Mouse (Mus musculus) gastrocnemius, postnatal 4 days (tissue): ENCODE results near the gene Fcer1g. TPM values are rescaled to one million over a fixed set of nuclear protein-coding genes. Genes with fewer than 3 reads are reported as not detected.

Experiments used
- DNase-seq, 2 experiments: peaks; one replicate each; pipeline ENCODE4 v3.0.0; 2021 to 2022; ENCODE audit warnings: low spot score in 2 of 2, mixed read lengths in 2 of 2
- total RNA-seq, 2 experiments: library from RNA; stranded (reverse); gene quantifications; 2 replicates each; pipeline ENCODE4 v1.2.3; 2021

Gene Fcer1g
- total RNA-seq, 2 experiments from 2014 or later: 18.7 to 28.7 TPM

- DNase-seq: peak in 1 of 2 experiments; percentile 31
These were observed 12.6 kb downstream of the Fcer1g start for GRCm38 (mm10) chr1:171221281-171222193.

GRCm38 (mm10) chr1:171220871-171221270 is 13.3 kb downstream of the Fcer1g start:
- peak; percentile 63 to 83 for DNase-seq

- no peak for DNase-seq
These were observed 17.8 kb downstream of the Fcer1g start for GRCm38 (mm10) chr1:171216241-171216955.

GRCm38 (mm10) chr1:171213801-171214496 is 20.2 kb downstream of the Fcer1g start, which contains the start of gene Nr1i3:
TSS of gene Nr1i3 (plus strand) at chr1:171213970.
- DNase-seq: no peak

DNA sequence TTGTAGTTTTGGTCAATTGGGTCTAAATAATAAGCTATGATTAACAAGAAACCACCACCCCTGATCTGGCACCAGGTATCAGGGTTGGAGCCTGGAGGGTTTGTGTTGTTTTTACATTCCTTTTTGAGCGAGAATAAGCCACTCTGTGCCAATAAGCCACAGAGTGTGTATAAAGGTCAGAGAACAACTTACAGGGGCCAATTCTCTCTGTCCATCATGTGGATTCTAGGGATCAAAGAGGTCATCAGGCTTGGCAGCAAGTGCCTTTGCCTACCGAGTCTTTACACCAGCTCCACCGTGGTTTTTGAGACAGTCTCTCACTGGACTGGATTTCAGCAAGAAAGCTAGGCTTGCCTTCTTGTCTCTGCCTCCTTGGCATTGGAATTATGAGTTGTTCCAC is 21.3 kb downstream of the Fcer1g start:
- no peak for DNase-seq

- DNase-seq: no peak
These were observed 24.8 kb downstream of the Fcer1g start for GRCm38 (mm10) chr1:171209409-171209808.

GRCm38 (mm10) chr1:171205704-171206493 is 28.3 kb downstream of the Fcer1g start:
- DNase-seq: no peak

- DNase-seq: no peak
These were observed 29.9 kb downstream of the Fcer1g start for GRCm38 (mm10) chr1:171204249-171204644.

DNA sequence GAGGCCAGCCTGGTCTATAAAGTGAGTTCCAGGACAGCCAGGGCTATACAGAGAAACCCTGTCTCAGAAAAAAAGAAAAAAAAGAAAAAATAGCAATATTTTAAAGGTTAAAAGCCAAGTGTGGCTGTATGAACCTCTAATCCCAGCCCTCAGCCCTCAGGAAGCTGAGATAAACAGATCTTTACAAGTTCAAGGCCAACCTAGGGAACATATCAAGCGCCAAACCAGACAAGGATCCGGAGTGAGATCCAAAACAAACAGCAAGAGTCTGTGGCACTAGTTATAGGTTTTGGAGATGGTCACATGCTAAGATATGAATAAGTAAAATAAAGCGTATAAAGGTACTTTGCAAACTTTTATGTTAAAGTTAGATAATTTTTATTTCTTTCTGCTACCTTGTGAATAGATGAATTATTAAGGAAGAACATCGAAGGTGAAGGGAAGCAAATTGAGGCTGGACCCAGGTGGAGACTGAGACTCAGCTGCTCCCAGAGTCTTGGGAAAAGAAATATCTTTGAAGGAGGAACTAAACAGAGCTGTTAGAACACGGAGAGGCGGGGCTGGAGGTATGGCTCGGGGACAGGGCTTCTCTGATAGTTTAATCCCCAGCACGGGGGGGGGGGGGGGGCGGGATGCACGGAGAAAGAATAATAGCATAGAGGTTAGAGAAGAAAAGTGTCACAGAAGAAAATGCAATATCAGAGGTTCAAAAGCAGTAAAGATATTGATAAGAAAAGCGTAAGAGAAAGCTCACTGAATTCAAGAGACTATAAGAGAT is 30.5 kb downstream of the Fcer1g start:
- DNase-seq: no peak

- DNase-seq: no peak
These were observed 33.4 kb downstream of the Fcer1g start for GRCm38 (mm10) chr1:171200769-171201168.

DNA sequence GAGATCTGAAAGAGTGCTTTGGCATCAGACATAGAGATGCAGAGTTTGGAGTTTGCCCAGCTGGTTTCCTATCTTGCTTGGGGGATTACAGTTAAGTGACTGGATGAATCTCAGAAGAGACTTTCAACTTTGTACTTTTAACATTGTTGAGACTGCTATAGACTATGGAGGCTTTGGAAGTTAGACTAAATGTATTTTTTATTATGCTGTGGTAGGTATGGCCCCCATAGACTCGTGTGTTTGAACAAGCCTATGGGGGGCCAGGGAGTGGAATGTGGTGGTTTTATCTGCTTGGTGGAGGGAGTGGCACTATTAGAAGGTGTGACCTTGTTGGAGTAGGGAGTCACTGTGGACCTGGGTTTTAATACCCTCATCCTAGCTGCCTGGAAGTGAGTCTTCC is 34.6 kb downstream of the Fcer1g start:
- no peak for DNase-seq

GRCm38 (mm10) chr1:171195887-171196397 is 38.2 kb downstream of the Fcer1g start, which contains the start of gene Pcp4l1:
TSS of gene Pcp4l1 (minus strand) at chr1:171196268.
- DNase-seq: peak in 1 of 2 experiments; percentile 37

DNA sequence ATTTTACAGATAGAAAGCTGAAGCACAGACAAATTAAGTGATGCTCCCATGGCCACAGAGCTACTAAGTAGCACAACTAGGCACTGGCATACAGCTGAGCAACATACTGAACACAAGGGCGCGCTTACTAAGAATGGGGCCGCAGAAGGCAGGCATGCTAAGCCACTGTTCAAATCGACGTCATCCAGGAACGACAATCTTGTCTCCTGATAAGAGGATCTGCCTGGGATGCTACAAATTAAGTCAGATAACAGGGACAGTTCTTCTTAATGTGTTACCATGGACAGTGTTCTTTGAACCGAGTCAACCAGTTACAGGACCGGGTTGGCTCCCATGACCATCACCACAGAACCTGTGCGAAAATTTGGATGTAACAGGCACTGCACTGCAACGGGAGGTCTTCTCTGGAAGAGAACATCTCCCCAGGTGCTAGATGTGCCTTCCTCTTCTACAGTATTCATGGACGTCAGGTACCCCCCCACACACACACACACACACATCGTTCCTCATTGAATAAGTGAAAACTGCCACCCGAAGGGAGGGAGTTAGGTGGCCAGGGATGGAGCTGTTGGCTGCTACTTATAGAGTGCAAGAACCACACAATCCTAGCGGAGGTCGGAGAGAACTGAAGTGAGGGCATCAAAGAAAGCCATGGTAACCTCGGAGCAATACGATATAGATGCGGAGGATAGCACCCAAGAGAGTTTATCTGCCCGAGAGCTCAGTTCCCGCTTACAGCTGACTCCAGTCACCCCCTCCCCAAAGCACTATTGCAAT is 38.9 kb downstream of the Fcer1g start:
- DNase-seq: no peak

- no peak for DNase-seq
These were observed 40.0 kb downstream of the Fcer1g start for GRCm38 (mm10) chr1:171193911-171194830.

- no peak for DNase-seq
These were observed 40.9 kb downstream of the Fcer1g start for GRCm38 (mm10) chr1:171193093-171193840.

DNA sequence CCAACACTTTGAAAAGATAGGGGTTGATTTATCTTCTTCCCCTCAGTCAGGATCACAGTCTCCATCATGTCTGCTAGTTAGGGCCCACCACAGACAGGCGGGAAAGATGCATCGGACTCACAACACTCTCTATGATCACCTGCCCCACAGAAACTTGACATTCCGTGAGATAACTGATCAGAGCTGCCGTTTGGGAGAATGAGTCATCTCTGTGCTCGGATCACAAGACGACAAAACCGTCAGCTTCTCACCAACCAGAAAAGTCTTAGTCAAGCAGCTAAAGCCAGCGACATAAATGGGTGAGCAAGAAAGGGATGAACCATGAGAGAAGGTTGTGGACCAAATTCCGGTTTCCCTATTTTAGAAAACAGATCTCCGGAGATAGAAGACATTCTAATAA is 41.9 kb downstream of the Fcer1g start:
- DNase-seq: no peak

- DNase-seq: no peak
These were observed 43.3 kb downstream of the Fcer1g start for GRCm38 (mm10) chr1:171190832-171191231.
